Mouse (Mus musculus) G1E (cell line): ENCODE measurements around the gene Carns1.

Source experiments
- CTCF ChIP-seq: IDR thresholded peaks from 2 replicates; pipeline ENCODE4 v1.5.1; 2012; ENCODE audit warnings: low read depth, low read length, inconsistent platforms, mixed read lengths
- GATA2 ChIP-seq: IDR thresholded peaks from 2 replicates; pipeline ENCODE4 v1.6.1; 2012; ENCODE audit warnings: low read depth, low read length, inconsistent platforms, borderline replicate concordance

- TF ChIP-seq CTCF (no peak), GATA2 (no peak)
These were observed 26.8 kb downstream of the Carns1 start, which contains the start of gene Coro1b for GRCm38 (mm10) chr19:4148491-4148806.
